Mouse (Mus musculus): Measurements from ENCODE around the gene Sprr2h. TPM values are rescaled to one million over a fixed set of nuclear protein-coding genes. Genes with fewer than 3 reads are reported as not detected.

Sprr2h gene
- total RNA-seq (2017) = not detected in 3 replicates

DNA sequence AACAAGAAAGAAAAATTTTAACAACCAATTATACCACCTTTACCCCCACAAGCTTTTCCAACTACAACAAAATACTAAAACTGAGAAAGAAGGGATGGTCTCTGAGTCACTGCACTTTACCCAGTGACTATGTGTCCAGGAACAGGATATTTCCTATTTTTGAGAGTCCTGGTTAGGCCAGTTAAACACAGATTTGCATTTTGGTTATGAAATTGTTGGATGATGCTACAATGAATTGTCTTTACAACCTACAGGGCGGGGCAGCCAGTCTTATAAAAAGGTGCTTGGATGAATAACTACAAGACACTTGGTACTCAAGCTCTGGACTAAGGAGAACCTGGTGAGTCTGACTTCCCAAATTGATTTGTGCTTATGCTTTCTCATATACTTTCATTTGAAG, at the start of gene Sprr2h:
Gene Sprr2h, plus strand, starts transcription at position 301 of the 400 bp plus-strand sequence.
- no peak for ATAC-seq (replicated peaks; ENCODE audit: insufficient number of reproducible peaks, low FRiP score, low TSS enrichment, poor library complexity, severe bottlenecking)

DNA sequence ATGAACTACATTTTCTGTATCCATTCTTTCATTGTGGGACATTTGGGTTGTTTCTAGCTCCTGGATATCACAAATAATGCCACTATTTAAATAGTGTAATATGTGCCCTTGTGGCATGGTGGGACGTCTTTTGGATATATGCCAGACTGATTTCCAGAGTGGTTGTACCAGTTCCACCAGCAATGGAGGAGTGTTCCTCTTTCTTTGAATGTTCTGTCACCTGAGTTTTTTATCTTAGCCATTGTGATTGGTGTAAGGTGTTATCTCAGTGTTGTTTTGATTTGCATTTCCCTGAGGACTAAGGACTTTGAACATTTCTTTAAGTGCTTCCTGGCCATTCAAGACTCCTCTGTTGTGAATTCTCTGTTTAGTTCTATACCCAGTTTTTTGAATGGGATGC, 49.2 kb upstream of the Sprr2h start:
- ATAC-seq (replicated peaks; ENCODE audit: insufficient number of reproducible peaks, low FRiP score, low TSS enrichment, poor library complexity, severe bottlenecking) = no peak

- ATAC-seq (replicated peaks; ENCODE audit: insufficient number of reproducible peaks, low FRiP score, low TSS enrichment, poor library complexity, severe bottlenecking) = no peak
These were observed 46.6 kb upstream of the Sprr2h start, which contains the start of gene Sprr2d for GRCm38 (mm10) chr3:92338840-92339239. Gene Sprr2d, plus strand, starts transcription at chr3:92339140.

GRCm38 (mm10) chr3:92351843-92352242, 33.6 kb upstream of the Sprr2h start, which contains the start of gene Sprr2e:
Gene Sprr2e, plus strand, starts transcription at chr3:92352143.
- ATAC-seq (replicated peaks; ENCODE audit: insufficient number of reproducible peaks, low FRiP score, low TSS enrichment, poor library complexity, severe bottlenecking) = no peak

DNA sequence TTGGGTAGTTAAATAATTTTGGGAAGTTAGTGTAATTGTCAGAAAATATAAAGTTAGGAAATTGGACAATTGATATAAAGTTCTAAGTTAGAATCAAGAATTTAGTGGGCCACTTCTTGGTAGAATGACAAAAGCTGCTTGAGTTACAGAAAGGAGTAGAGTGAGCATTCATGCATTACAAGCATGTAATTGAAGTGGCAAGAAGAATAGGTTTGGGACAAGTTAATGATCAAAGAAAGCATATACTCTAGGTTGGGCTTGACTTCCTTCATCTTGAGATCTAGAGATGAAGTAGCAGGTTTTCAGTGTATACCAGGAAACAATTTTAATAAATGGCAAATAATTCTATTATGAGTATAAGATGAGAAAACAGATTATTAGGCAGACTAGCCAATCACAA, 23.9 kb upstream of the Sprr2h start:
- no peak for ATAC-seq (replicated peaks; ENCODE audit: insufficient number of reproducible peaks, low FRiP score, low TSS enrichment, poor library complexity, severe bottlenecking)

DNA sequence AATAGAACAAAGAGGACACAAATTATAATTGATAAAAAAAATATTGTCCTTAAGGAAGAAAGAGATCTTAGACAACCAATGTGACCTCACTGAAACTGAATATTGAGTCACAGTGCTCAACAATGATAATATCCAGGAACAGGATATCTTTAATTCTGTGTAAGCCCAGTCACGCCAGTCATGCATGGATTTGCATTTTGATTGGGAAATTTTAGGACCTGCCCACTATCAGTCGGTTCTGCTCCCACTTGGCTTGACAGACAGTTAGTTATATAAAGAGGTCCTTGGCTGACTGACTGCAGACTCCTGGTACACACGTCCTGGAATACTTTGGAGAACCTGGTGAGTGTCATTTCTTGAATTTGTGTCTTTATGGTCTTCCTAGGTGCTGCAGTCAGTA, 20.6 kb upstream of the Sprr2h start, which contains the start of gene Sprr2f:
Gene Sprr2f, plus strand, starts transcription at position 301 of the 400 bp plus-strand sequence.
- no peak for ATAC-seq (replicated peaks; ENCODE audit: insufficient number of reproducible peaks, low FRiP score, low TSS enrichment, poor library complexity, severe bottlenecking)

GRCm38 (mm10) chr3:92373613-92374012, 11.9 kb upstream of the Sprr2h start:
- ATAC-seq (replicated peaks; ENCODE audit: insufficient number of reproducible peaks, low FRiP score, low TSS enrichment, poor library complexity, severe bottlenecking) = no peak

GRCm38 (mm10) chr3:92394301-92394700, 8.8 kb downstream of the Sprr2h start:
- no peak for ATAC-seq (replicated peaks; ENCODE audit: insufficient number of reproducible peaks, low FRiP score, low TSS enrichment, poor library complexity, severe bottlenecking)

DNA sequence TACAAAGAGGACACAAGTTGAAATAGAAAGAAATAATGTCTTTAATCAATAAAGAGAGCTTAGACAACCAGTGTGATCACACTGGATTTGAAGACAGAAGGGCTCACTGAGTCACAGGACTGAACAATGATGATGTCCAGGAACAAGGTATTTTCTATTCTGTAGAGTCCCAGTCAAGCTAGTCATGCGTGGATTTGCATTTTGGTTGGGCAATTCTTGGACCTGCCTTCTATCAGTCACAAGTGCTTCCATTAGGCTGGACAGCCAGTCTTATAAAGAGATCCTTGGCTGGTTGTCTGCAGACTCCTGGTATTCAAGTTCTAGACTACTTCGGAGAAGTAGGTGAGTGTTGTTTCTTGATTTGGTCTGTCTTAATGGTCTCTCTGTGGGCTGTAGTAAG, 22.2 kb downstream of the Sprr2h start, which contains the start of gene Sprr2i:
Gene Sprr2i, plus strand, starts transcription at position 301 of the 400 bp plus-strand sequence.
- no peak for ATAC-seq (replicated peaks; ENCODE audit: insufficient number of reproducible peaks, low FRiP score, low TSS enrichment, poor library complexity, severe bottlenecking)

DNA sequence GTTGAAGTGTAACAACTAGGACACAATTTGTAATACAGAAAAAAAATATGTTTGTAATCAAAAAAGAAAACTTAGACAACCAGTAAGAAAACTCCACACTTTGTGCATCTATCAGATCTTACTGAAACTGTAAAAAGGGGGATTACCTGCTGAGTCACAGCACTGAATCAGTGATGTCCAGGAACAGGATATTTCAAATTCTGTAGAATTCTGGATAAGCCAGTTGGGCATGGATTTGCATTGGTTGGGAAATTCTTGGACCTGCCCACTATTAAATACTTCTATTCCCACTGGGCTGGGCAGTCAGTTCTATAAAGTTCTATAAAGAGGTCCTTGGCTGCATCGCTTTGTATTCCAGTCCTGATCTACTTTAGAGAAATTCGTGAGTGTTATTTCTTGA, 32.3 kb downstream of the Sprr2h start, which contains the start of gene Sprr2j-ps:
Gene Sprr2j-ps, plus strand, starts transcription at position 301 of the 400 bp plus-strand sequence.
- ATAC-seq (replicated peaks; ENCODE audit: insufficient number of reproducible peaks, low FRiP score, low TSS enrichment, poor library complexity, severe bottlenecking) = no peak

DNA sequence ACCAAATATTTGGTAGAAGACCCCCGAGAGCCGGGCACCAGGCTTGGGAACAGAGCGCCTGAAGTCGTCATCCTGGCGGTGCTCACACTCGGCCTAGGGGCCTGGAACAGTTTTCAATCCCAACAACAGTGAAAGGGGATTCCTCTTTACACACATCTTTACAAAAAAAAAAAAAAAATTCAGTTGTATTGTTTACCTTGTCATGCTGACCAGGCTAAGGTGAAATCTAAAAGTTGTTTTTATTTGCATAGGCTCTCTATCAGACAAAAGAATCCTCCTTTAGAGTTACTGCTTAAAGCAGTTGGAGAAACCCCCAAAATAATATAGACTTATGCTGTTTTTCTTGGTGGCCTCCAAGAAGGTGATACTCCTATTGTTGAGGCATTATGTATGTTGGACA, 43.8 kb downstream of the Sprr2h start, which contains the start of gene Gm9774:
Gene Gm9774, minus strand, starts transcription at position 101 of the 400 bp plus-strand sequence.
- ATAC-seq (replicated peaks; ENCODE audit: insufficient number of reproducible peaks, low FRiP score, low TSS enrichment, poor library complexity, severe bottlenecking) = no peak

GRCm38 (mm10) chr3:92432282-92432681, 46.8 kb downstream of the Sprr2h start, which contains the start of gene Sprr2k:
Gene Sprr2k, plus strand, starts transcription at chr3:92432582.
- no peak for ATAC-seq (replicated peaks; ENCODE audit: insufficient number of reproducible peaks, low FRiP score, low TSS enrichment, poor library complexity, severe bottlenecking)

Other genes starting within 250 kb of the Sprr2h start
- gene Lelp1, start 242.9 kb upstream of the Sprr2h start, total RNA-seq (2017) = not detected in 3 replicates
- gene Sprr2a1, start 169.9 kb upstream of the Sprr2h start, total RNA-seq (2017) = not detected in 3 replicates
- not detected in 3 replicates for gene Sprr2a2, start 169.8 kb upstream of the Sprr2h start, total RNA-seq (2017)
- not detected in 3 replicates for gene Sprr2a3, start 100.3 kb upstream of the Sprr2h start, total RNA-seq (2017)
- not detected in 3 replicates for gene Sprr2b, start 69.1 kb upstream of the Sprr2h start, total RNA-seq (2017)
- gene Sprr2d, start 46.5 kb upstream of the Sprr2h start, total RNA-seq (2017) = not detected in 3 replicates
- gene Sprr2e, start 33.5 kb upstream of the Sprr2h start, total RNA-seq (2017) = not detected in 3 replicates
- gene Sprr2f, start 20.5 kb upstream of the Sprr2h start, total RNA-seq (2017) = not detected in 3 replicates
- not detected in 3 replicates for gene Sprr2i, start 22.3 kb downstream of the Sprr2h start, total RNA-seq (2017)
- not detected in 3 replicates for gene Sprr2j-ps, start 32.4 kb downstream of the Sprr2h start, total RNA-seq (2017)
- 1.3 to 3.4 TPM (median 2.5 TPM) in 3 replicates for gene Gm9774, start 43.7 kb downstream of the Sprr2h start, total RNA-seq (2017)
- not detected in 3 replicates for gene Sprr2k, start 46.9 kb downstream of the Sprr2h start, total RNA-seq (2017)
- gene Sprr1b, start 53.1 kb downstream of the Sprr2h start, total RNA-seq (2017) = not detected in 3 replicates
- gene Sprr3, start 73.0 kb downstream of the Sprr2h start, total RNA-seq (2017) = not detected in 3 replicates
- gene Sprr1a, start 100.2 kb downstream of the Sprr2h start, total RNA-seq (2017) = not detected in 3 replicates
- gene Sprr4, start 114.8 kb downstream of the Sprr2h start, total RNA-seq (2017) = not detected in 3 replicates
- gene 2310046K23Rik, start 148.8 kb downstream of the Sprr2h start, total RNA-seq (2017) = not detected in 3 replicates
- not detected in 3 replicates for gene Ivl, start 188.1 kb downstream of the Sprr2h start, total RNA-seq (2017)
- not detected in 3 replicates for gene Smcp, start 203.3 kb downstream of the Sprr2h start, total RNA-seq (2017)
- not detected in 3 replicates for gene 2210017I01Rik, start 221.8 kb downstream of the Sprr2h start, total RNA-seq (2017)
- gene Lce6a, start 236.0 kb downstream of the Sprr2h start, total RNA-seq (2017) = not detected in 3 replicates

All from monocyte, adult 5-6 weeks (primary cell).